Mouse (Mus musculus) CD4-positive, CD25-positive, alpha-beta regulatory T cell, adult 4 months (primary cell): ENCODE data around the gene Pla2g6. TPM values are rescaled to one million over a fixed set of nuclear protein-coding genes. Genes with fewer than 3 reads are reported as not detected.

Experiments used
- ATAC-seq: one replicate; pipeline ENCODE4 v1.8.0; 2017
- polyA plus RNA-seq, 2 experiments: library from polyadenylated mRNA; unstranded; fragments of 100-300 nt; shearing (Covaris generic); gene quantifications; one replicate each; pipeline ENCODE4 v1.2.1; 2017

Pla2g6 gene
- polyA plus RNA-seq, 2 experiments from 2014 or later = 12.1 to 19.9 TPM

DNA sequence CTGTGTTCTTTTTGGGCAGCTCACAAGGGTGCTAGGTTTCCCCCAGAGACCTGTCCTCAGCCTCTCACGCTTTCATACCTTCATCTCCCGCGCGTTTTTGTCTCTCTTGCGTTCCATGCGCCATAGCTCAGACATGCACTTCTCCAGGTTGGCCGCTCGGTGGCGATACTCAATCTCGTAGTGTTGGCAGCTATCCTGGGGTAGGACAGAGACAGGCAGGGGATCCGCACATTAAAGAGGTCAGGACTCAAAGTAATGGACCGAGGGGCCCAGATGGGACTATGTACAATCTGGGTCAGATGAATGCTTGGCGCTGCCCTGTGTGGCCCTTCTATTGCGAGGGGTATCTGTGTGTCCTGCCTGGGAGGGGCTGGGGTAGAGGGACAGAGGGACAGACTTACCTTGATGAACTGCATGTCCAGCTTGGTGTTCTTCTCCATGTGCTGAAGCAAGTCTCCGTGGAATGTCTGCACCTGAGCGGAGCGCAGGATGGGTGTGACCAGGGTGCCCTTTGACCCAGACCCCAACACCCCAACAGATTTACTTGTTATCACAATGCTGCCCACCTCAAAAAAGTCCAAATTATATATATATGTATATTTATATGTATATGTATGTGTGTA, 57.0 kb downstream of the Pla2g6 start:
- peak; percentile 72 for ATAC-seq

DNA sequence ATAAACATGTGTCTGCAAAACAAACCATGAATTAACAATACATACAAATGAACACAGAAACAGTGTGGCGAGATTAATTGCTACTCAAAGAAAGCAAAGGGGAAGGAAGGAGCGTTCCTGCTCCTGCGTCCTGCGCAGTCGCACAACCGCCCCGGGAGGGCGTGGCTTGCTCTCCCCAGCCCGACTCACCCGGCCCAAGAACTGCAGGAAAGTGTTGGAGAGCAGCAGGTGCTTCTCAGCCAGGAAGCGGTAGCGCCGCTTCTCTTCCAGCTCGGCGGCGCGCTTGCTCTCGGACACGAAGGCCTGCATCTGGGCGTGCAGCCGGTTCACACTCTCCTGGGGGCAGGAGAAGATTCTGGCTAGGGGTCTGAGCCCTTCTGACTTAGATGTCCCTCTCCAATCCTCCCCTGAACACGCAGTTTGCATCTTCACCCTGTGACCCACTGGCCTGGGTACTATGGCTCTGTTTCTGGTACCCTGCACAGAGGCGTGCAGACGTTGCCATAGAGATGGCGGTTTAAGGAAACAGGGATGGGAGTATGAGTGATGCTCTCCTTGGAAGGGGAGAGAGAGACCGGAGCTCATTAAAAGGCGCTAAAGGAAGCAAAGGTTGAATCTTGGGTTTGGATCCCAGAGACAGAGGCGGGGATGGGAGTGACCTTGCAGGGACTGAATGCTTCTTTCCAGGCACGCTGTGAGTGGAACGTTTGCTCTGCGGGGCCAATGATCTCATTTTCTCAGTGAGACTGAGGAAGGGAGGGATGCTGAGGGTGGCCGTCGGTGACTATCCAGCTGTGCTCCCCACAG, 57.7 kb downstream of the Pla2g6 start:
- ATAC-seq = peak; percentile 92

DNA sequence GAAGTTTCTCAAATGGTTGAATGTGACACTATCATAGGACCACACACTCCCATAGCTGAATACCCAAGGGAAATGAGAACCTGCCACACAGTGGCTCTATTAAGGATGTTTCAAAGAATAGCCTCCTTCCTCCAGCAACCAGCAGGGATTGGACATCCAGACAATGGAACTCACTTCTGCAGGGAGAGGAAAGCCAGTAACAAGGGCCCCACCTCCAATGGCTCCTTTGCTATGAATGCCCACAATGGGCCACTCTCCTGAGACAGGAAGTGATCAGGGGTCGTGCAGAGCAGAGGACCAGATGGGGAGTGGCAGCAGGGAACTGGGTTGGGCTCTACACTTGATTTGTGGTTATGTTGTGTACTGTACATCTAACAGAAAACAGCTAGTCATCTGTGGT, 59.7 kb downstream of the Pla2g6 start:
- no peak for ATAC-seq

DNA sequence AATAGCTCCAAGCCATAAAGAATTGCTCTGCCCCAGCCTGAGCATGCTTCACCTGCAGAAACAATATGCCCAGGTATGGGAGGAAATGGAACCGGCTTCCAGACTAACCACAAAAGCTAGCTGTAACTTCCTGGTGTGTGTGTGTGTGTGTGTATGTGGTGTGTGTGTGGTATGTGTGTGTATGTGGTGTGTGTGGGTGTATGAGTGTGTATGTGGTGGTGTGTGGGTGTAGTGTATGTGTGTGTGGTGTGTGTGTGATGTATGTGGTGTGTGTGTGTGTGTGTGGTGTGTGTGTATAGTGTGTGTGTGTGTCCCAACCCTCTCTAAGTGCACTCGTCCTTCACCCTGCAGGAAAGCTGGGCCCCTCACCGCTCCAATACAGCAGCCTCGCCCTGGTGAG, 62.8 kb downstream of the Pla2g6 start:
- ATAC-seq = peak; percentile 52

DNA sequence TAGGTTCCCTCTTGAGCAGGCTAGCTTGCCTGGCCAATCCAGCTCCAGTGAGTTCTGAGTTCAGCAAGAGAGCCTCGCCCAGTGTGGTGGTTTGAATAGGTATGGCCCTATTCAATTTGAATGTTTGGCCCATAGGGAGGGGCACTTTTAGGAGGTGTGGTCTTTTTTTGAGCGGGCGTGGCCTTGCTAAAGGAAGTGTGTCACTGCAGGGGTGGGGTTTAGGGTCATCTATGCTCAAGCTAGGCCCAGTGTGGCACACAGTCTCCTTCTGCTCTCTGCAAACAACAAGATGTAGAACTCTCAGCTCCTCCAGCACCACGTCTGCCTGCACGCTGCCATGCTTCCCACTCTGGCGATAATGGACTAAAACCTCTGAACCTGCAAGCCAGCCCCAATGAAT, 64.5 kb downstream of the Pla2g6 start:
- no peak for ATAC-seq

DNA sequence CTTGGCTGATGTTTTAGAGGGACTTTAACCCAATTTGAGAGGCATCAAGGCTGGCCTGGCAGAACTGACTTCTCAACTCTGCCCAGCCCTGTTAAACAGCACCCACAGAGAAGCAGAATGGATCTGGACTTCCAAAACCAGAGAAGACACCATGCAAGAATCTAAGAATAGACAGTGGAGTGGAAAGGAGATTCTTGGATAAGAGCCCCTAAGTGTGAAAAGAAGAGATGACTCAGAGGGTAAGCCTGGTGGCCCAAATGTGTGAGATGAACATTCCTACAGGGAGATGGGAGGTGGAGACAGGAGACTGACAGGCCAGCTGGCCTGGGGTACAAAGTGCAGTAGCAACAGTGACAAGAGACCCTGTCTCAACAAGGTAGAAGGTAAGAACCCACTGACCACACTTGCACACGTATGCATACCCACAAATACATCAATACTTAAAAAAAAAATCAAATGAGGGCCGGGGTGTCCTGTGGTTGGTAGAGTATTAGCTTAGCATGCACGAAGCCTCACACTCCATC, 65.3 kb downstream of the Pla2g6 start:
- ATAC-seq = no peak

DNA sequence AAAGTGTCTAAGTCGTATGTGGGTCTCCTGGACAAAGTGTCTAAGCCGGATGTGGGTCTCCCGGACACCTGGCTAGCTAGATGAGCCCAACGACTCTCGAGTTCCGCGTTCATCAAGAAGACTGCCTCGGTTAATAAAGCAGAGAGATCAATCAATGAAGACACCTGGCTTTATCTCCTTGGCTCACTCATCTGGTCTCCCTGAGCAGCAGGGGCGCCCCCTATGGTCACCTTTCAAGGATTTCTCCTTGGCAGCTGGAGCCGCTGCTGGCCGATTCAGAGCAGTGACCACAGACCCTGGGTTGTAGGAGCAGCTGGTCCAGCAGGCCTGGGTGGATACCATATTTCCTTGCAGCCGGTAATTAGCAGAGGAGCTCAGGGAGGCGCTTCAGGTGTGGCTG, 65.8 kb downstream of the Pla2g6 start:
- ATAC-seq = no peak

DNA sequence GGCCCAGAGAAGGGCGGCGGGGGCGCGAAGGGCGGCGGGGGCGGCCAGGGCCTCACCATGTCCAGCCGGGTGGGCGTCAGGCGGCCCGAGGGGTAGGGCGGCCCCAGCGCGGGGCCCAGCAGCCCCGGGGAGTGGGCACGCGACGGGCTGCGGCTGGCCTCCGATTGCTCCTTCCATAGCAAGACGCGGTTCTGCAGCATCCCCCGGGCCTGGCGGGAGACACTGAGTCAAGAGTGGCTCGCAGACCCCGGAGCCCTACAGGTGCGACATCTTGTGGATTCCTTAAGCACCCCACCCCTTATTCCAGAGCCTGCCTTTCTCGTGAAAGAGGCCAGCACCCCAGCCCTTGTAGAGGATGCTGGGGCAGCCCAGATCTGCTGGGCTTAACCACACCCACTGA, 66.4 kb downstream of the Pla2g6 start:
- ATAC-seq = no peak

DNA sequence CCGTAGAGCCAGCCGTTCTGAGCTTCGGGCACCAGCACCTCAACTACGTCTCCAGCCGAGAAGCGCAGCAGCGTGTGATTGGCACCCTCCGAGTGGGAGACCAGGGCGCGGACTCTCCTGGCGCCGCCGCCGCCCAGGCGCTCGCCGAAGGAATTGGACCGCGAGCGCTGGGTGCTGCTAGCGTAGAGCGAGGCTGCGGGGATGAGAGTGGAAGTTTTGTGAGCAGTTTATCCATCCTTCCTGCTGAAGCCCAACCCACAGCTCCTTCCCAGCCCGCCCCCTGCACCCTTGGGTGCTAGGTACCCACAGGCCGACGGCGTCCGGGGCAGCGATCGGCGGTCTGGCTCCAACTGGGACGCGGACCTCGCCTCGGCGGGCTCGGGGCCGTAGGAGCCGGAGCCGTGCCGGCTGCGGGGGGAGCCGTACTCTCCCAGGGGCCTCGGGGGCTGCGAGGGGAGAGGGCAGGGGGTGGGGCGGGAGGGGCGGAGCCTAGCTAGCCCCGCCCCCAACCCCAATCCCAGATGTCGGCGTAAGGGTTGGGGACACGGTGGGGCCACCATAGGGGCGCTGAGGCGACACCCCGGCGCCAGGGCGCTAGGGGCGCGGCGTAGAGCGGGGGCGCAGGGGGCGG, 67.0 kb downstream of the Pla2g6 start:
- no peak for ATAC-seq

DNA sequence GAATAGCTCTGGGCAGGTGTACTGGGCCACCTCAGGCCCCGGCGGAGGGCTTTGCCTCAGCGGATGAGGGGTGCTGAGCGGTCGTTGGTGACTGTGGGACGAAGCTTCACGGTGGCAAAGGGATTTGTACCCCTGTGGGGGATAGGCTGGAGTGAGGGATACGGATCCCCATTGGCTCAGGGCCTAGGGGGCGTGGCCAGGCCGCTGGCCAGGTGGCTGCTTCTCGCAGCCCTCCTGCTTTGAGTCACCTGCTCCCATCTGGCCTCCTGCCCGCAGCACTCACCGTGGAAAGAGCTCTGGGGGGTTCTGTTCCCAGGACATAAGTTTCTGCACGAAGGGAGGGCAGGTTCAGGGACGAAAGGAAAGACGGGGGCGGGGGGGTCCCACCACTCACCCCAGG, 69.7 kb downstream of the Pla2g6 start:
- ATAC-seq = no peak

DNA sequence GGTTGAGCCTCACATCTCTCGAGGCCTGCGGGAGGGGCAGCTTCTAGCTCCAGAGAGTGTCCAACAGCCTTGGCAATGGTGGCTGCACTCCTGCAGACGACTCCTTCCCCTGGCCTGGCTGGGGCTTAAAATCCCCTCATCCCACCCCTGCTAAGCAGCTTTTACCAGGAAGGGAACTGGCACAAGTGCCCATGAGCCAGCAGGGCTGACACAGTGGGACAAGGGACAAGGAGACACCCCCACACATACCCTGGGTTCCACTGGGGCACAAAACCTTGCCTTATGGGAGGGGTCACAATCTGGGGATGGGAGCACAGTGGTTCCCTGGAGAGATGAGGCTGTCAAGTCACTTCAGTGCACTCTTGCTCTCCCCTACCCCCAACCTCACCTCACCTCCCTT, 73.5 kb downstream of the Pla2g6 start, which contains the start of gene Slc16a8:
Gene Slc16a8, minus strand, starts transcription at position 101 of the 400 bp plus-strand sequence.
- no peak for ATAC-seq

DNA sequence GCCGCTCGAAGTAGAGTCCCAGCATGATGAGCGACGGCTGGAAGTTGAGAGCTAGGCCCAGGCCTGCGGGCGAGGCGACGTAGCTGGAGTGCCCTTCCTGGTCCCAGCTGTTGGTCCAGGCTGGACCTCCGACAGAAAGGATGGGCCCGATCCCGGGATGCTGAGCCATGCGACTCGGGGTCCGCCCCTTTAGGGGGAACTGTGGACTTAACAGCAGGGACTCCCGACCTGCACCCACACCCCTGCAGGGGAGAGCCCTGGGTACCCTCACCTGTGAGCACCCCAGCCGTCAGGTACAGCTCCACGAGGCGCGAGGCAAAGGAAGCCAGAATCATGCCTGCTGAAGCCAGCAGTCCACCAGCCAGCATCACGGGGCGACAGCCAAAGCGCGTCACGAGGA, 75.6 kb downstream of the Pla2g6 start:
- no peak for ATAC-seq

DNA sequence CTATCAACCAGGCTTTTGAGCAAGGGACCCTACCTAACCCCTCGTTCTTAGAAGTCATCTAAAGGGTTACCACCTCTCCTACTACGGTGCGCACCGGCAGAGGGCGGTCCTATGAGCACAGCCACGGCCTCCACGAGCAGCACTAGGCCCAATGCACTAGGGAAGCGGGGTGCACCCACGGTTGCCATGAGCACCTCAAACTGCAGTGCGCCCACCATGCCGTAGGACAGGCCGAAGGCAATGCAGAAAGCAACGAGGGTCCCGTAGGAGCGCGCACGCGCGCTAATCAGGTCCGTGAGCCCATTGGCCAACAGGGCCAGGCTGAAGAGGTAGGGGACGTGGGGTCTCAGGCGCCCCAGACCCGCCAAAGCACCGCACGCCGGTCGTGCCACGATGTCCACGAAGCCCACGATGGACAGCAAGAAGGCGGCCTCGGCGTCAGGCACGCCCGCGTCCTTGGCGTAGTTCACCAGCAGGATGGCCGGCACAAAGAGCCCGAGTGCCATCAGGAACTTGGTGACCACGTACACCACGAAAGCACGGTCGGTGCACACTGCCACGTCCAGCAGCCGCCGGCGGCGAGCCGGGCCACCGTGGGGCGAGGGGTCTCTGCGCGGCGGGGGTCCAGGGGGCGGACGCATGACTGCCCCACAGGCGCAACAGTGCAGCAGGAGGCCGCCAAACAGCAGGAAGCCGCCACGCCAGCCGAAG, 76.3 kb downstream of the Pla2g6 start:
- no peak for ATAC-seq

DNA sequence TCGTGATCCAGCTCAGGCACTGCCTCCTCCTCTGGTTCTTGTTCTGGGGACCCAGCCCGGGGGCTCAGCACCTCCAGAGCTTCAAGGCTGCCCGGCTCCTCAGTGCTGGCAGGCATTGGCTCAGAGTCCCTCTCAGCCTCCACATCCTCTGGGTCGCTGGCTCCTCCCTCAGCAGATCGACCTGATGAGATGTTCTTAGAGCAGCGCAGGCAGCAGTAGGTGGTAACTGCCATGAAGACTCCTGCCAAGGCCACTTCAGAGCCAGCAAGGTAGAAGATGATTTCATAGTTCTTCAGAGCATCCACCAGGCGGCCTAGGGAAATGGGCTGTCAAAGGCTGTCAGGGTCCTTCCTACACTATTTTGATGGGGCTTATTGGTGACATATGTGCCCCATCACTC, 77.0 kb downstream of the Pla2g6 start:
- ATAC-seq = no peak

DNA sequence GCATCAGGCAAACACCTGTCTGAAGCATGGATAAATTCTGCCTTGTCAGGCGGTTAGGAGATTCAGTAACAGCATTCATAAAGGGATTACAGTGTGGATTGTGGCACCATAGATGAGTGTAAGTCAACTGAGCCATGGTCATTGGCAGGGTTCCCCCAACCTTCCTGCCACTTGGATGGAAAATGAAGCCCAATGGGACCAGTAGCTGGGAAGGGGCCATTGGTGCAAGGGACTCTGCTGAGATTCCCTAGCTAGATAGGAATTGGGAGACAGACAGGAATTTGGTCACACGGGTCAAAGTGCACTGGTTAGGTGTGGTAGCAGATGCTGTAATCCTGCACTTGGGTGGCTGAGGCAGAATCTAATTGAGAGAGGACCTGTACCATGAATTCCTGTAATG, 78.0 kb downstream of the Pla2g6 start:
- ATAC-seq = no peak

DNA sequence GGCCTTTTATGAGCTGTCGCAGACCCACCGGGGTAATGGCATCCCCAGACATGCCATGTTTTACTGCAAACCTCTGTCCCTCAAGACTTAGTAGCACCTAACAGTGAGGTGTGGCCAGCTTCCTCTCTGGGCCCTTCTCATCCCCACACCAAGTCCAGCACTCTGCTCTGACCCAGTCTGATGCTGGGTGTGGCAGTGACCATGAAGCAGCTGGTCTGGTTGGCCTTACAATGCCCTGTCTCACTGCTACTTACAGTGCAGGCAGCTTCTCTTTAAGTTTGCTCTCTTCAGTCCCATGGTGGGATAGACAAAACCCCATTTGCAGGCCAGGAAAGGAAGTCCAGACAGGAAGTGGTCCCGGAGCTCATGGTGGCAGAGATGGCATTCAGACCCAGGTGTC, 82.9 kb downstream of the Pla2g6 start:
- no peak for ATAC-seq

DNA sequence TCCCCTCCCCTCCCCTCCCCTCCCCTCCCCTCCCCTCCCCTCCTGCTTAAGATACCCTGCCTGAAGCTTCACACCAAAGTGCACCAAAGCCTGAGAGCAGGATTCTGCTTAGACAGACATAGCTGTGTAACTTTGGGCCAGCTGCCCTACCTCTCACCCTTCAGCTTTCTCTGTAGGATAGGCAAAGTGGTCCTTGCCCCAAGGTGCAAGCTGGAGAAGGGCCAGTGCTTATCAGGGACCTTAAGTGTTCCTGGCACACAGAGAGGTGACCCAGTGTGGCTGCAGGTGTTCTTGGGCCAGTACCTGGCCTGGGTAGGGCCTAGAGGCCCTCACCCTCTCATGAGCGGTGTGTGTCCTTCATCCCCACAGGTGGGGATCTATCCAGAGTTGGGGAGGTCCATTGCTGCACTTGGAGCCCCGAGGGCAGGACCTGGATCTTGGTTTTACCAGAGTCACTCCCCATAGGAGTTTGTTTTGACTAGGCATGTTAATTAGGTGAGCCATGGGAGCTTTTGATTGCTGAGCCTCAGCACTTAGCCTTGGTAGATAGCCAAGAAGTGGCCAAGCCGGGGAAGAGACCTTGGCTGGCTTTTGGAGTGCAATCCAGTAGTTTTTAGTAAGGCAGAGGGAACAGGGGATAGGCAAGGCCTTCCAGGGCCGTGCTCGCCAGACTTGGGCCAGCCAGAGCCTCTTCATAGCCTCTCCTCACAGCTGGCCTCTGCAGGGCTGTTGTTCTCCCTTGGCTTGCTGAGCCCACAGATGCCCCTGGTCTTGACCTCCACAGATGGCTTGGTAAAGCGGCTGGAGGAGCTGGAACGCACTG, 83.9 kb downstream of the Pla2g6 start:
- ATAC-seq = no peak

DNA sequence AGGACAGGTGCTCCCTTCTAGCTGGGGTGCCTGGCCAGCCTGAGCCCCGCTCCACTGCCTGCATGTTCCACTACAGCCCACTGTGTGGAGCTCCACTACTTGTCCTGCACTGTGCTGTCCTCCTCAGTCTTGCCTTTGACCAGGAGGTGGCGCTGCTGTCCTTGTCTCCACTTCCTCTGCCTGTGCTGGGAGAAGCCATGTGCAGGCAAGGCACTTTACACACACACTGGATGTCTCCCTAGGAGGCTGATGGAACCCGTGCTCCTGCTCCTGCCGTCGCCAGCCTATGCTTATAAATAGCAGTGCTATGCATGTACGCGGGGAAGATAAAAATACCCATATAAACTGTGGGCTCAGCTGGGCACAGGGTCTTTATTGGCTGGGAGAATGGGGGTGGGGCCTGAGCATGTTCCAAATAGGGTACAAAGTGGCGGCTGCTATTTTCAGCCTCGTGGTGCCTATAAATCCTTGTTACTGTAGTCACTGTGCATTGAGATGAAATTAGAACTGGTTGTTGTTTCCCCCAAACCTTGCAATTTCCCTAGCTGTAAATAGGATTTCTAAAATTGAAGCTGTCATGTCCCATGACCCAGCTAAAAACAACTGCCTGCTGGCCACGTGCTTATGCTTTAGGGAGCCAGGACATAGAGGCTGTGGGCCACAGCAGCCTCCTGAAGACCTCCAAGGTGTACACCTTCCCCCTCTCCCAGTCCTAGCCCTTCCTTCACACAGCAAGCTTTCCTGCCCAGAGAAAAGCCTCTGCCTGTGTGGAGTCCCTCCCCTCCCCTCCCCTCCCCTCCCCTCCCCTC, 84.8 kb downstream of the Pla2g6 start:
- peak; percentile 100 for ATAC-seq

DNA sequence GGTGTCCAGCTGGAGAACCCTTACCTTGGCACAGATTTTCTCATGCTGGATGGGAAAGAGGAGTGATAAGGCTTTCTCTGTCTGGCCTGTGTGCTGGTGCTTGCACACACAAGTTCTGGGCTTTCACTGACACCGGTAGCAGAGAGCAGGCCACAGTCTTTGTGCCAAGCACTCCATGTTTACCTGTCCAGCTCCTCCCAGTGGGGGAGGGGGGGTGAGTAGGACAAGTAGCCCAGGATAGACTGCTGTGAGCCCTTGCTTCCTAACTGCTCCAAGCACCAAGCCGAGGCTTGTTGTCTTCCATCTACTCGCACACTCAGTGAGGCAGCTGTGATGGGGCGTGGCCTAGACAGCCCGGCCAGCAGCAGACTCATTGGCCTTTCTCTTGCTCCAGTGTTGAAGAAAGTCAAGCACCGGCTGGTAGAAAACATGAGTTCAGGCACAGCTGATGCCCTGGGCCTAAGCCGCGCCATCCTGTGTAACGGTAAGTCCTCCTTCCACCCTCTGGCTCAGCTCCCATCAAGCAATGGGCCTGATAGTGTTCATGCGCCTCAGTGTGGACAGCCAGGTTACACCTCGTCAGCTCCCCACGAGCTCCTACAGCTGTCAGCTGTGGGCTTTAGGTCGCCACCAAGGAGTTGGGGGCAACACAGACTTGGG, 85.5 kb downstream of the Pla2g6 start:
- no peak for ATAC-seq

DNA sequence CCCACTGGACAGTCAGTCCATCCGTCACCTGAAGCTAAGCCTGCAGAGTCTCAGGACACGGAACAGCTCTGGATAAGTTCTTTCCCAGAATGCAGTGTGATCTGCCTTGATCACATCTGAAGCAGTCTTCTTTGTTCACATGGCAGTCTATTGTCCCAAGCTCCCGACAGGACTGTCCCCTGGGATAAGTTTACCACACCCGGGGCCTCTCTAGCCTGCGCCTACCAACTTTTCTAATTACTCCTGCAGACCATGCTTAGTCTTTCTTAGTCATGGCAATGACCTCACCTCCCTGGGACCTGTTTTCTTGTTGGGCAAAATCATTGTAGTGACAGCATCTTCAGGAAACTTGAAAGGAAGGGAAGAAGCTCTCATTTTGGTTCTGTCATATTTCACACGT, 90.2 kb downstream of the Pla2g6 start:
- ATAC-seq = no peak
